Mouse (Mus musculus) v-Abl transformed pro-B cells (cell line): ENCODE data around the gene Ptpn21.

Source experiments
- in situ Hi-C, 2 experiments: fragments of 400-800 bp; cut with MboI; formaldehyde crosslinking; loops; one replicate each; pipeline ENCODE4 v1.15.1; 2025; ENCODE audit not compliant: unreplicated experiment in 2 of 2

Ptpn21 gene

GRCm38 (mm10) chr12:98726078-98726477 lies 11.1 kb downstream of the Ptpn21 start:
- in situ Hi-C loops, result loop anchor here in 1 of 2 experiments (25.0 kb wide), 1 partner anchor 1386 kb away; the partner anchor contains the start of gene Psmc1

GRCm38 (mm10) chr12:98724976-98725375 lies 12.2 kb downstream of the Ptpn21 start:
- in situ Hi-C loops, result loop anchor here in 1 of 2 experiments (25.0 kb wide), 1 partner anchor 1387 kb away; the partner anchor contains the start of gene Psmc1

- in situ Hi-C loops, result no loop called here
Measured at GRCm38 (mm10) chr12:98724224-98724623, 13.0 kb downstream of the Ptpn21 start.

- in situ Hi-C loops, result no loop called here
Measured at GRCm38 (mm10) chr12:98721030-98721429, 16.2 kb downstream of the Ptpn21 start.

- in situ Hi-C loops, result no loop called here
Measured at GRCm38 (mm10) chr12:98720628-98721027, 16.6 kb downstream of the Ptpn21 start.

- in situ Hi-C loops, result no loop called here
Measured at GRCm38 (mm10) chr12:98716142-98716541, 21.1 kb downstream of the Ptpn21 start.

GRCm38 (mm10) chr12:98714757-98715156 lies 22.4 kb downstream of the Ptpn21 start:
- in situ Hi-C loops, result no loop called here

GRCm38 (mm10) chr12:98713621-98714103 lies 23.5 kb downstream of the Ptpn21 start:
- in situ Hi-C loops, result no loop called here

- in situ Hi-C loops, result no loop called here
Measured at GRCm38 (mm10) chr12:98712819-98713218, 24.4 kb downstream of the Ptpn21 start.

GRCm38 (mm10) chr12:98703961-98704360 lies 33.2 kb downstream of the Ptpn21 start:
- in situ Hi-C loops, result no loop called here

- in situ Hi-C loops, result no loop called here
Measured at GRCm38 (mm10) chr12:98703554-98703953, 33.7 kb downstream of the Ptpn21 start.

- in situ Hi-C loops, result no loop called here
Measured at GRCm38 (mm10) chr12:98701564-98701963, 35.6 kb downstream of the Ptpn21 start.

GRCm38 (mm10) chr12:98697202-98697601 lies 40.0 kb downstream of the Ptpn21 start:
- in situ Hi-C loops, result no loop called here

GRCm38 (mm10) chr12:98690230-98690629 lies 47.0 kb downstream of the Ptpn21 start:
- in situ Hi-C loops, result no loop called here

GRCm38 (mm10) chr12:98683574-98683973 lies 53.6 kb downstream of the Ptpn21 start:
- in situ Hi-C loops, result no loop called here

GRCm38 (mm10) chr12:98683171-98683570 lies 54.0 kb downstream of the Ptpn21 start:
- in situ Hi-C loops, result no loop called here

- in situ Hi-C loops, result no loop called here
Measured at GRCm38 (mm10) chr12:98682196-98682595, 55.0 kb downstream of the Ptpn21 start.

GRCm38 (mm10) chr12:98679906-98680305 lies 57.3 kb downstream of the Ptpn21 start:
- in situ Hi-C loops, result loop anchor here in 1 of 2 experiments (10.0 kb wide), 2 partner anchors 395 to 1425 kb away; no protein-coding TSS in a partner anchor

- in situ Hi-C loops, result loop anchor here in 1 of 2 experiments (10.0 kb wide), 2 partner anchors 397 to 1427 kb away; no protein-coding TSS in a partner anchor
Measured at GRCm38 (mm10) chr12:98677336-98677735, 59.9 kb downstream of the Ptpn21 start.

GRCm38 (mm10) chr12:98676861-98677260 lies 60.3 kb downstream of the Ptpn21 start:
- in situ Hi-C loops, result loop anchor here in 1 of 2 experiments (10.0 kb wide), 2 partner anchors 398 to 1428 kb away; no protein-coding TSS in a partner anchor

- in situ Hi-C loops, result loop anchor here (5.0 to 25.0 kb wide), 5 partner anchors 208 to 1430 kb away; no protein-coding TSS in a partner anchor
Measured at GRCm38 (mm10) chr12:98674627-98675143, 62.5 kb downstream of the Ptpn21 start.

GRCm38 (mm10) chr12:98673879-98674278 lies 63.3 kb downstream of the Ptpn21 start:
- in situ Hi-C loops, result loop anchor here (5.0 to 25.0 kb wide), 5 partner anchors 208 to 1431 kb away; no protein-coding TSS in a partner anchor
